Mouse (Mus musculus) CD4-positive, CD25-positive, alpha-beta regulatory T cell, adult 4 months (primary cell): ENCODE measurements around the gene Arfgap3. TPM values are rescaled to one million over a fixed set of nuclear protein-coding genes. Genes with fewer than 3 reads are reported as not detected.

Source experiments
- ATAC-seq: one replicate; pipeline ENCODE4 v1.8.0; 2017
- polyA plus RNA-seq, 2 experiments: library from polyadenylated mRNA; unstranded; fragments of 100-300 nt; shearing (Covaris generic); gene quantifications; one replicate each; pipeline ENCODE4 v1.2.1; 2017

Arfgap3 gene
- polyA plus RNA-seq, 2 experiments from 2014 or later = 9.3 to 14.6 TPM

GRCm38 (mm10) chr15:83251176-83252004 lies 98.7 kb downstream of the Arfgap3 start, which contains the start of gene A4galt:
Gene A4galt (minus strand): TSS chr15:83251774.
- ATAC-seq = no peak

- ATAC-seq = no peak
Observed at GRCm38 (mm10) chr15:83250651-83251175, 99.3 kb downstream of the Arfgap3 start.

Other genes with a start within 250 kb of the Arfgap3 start
- 10 to 100 TPM; 75.7 to 97.2 TPM for gene Rrp7a, start 227.4 kb downstream of the Arfgap3 start, polyA plus RNA-seq
- 100 to 1,000 TPM; 168 to 222 TPM for gene Poldip3, start 200.9 kb downstream of the Arfgap3 start, polyA plus RNA-seq
- 100 to 1,000 TPM in 1 of 2 experiments, 10 to 100 TPM in 1; 62.0 to 116 TPM for gene Cyb5r3, start 177.7 kb downstream of the Arfgap3 start, polyA plus RNA-seq
- not detected for gene A4galt, start 98.5 kb downstream of the Arfgap3 start, polyA plus RNA-seq
- 10 to 100 TPM; 18.3 to 26.6 TPM for gene Pacsin2, start 114.4 kb upstream of the Arfgap3 start, polyA plus RNA-seq
- gene Ttll1, start 160.6 kb upstream of the Arfgap3 start, polyA plus RNA-seq = 10 to 100 TPM; 11.4 to 14.4 TPM
- gene Bik, start 176.6 kb upstream of the Arfgap3 start, polyA plus RNA-seq = 1 to 10 TPM in 1 of 2 experiments, under 1 TPM in 1; 0.90 to 1.5 TPM
- gene Tspo, start 213.3 kb upstream of the Arfgap3 start, polyA plus RNA-seq = 100 to 1,000 TPM; 259 to 323 TPM
- gene Mcat, start 213.5 kb upstream of the Arfgap3 start, polyA plus RNA-seq = 1 to 10 TPM; 2.3 to 3.2 TPM
- 10 to 100 TPM in 1 of 2 experiments, 1 to 10 TPM in 1; 9.0 to 12.2 TPM for gene Ttll12, start 244.9 kb upstream of the Arfgap3 start, polyA plus RNA-seq